Mouse (Mus musculus) liver, postnatal 0 days (tissue): ENCODE measurements around the gene Vmn2r51. TPM values are rescaled to one million over a fixed set of nuclear protein-coding genes. Genes with fewer than 3 reads are reported as not detected.
"Not testable (repeated sequence)": the region's sequence is repeated elsewhere in the genome, so short reads cannot be mapped to it uniquely, and the experiment has no call there.

Experiments
- ATAC-seq: fragments of 200-750 bp; cut with Nextera tagmentation; 2 replicates; pipeline ENCODE4 v1.8.0; 2017; ENCODE audit warnings: mild to moderate bottlenecking, moderate library complexity
- DNase-seq: peaks from one replicate; pipeline ENCODE4 v3.0.0-alpha.2; 2016
- H3K27ac ChIP-seq: fragments of 300-500 bp; sonication (generic); 2 replicates; pipeline ENCODE4 v1.5.1; 2014; ENCODE audit warnings: antibody characterized with exemption, moderate library complexity, mild to moderate bottlenecking, low read depth
- H3K27me3 ChIP-seq: fragments of 300-500 bp; sonication (generic); 2 replicates; pipeline ENCODE4 v1.6.1; 2014; ENCODE audit warnings: low read length, control low read depth, mixed read lengths; ENCODE audit not compliant: insufficient read depth
- H3K36me3 ChIP-seq: fragments of 300-500 bp; sonication (generic); replicated peaks from 2 replicates; pipeline ENCODE4 v1.6.1; 2014; ENCODE audit warnings: mild to moderate bottlenecking, control low read depth, low read length, moderate library complexity, mixed read lengths; ENCODE audit not compliant: insufficient read depth
- H3K4me1 ChIP-seq: fragments of 300-500 bp; sonication (generic); 2 replicates; pipeline ENCODE4 v1.6.1; 2014; ENCODE audit warnings: antibody characterized with exemption, mild to moderate bottlenecking, control low read depth; ENCODE audit not compliant: insufficient read depth
- H3K4me2 ChIP-seq: fragments of 300-500 bp; sonication (generic); 2 replicates; pipeline ENCODE4 v1.6.1; 2014; ENCODE audit warnings: low read depth, mild to moderate bottlenecking, low read length, moderate library complexity, mixed read lengths
- H3K4me3 ChIP-seq: fragments of 300-500 bp; sonication (generic); 2 replicates; pipeline ENCODE4 v1.5.1; 2014; ENCODE audit warnings: low read depth, low read length
- H3K9ac ChIP-seq: fragments of 300-500 bp; sonication (generic); replicated peaks from 2 replicates; pipeline ENCODE4 v1.6.1; 2014; ENCODE audit warnings: mild to moderate bottlenecking, moderate library complexity
- H3K9me3 ChIP-seq: fragments of 300-500 bp; sonication (generic); 2 replicates; pipeline ENCODE4 v1.6.1; 2016; ENCODE audit warnings: mild to moderate bottlenecking, control low read depth, low read length, mixed read lengths
- WGBS: fragments of 180-500 bp; shearing (Covaris S2); extraction: QIAGEN DNeasy Blood & Tissue Kit; methylation state at CpG from one replicate; pipeline ENCODE4 v1.1.7; 2014; ENCODE audit not compliant: insufficient replicate concordance; 5-methylcytosine and 5-hydroxymethylcytosine counted together
- polyA plus RNA-seq: library from polyadenylated mRNA; unstranded; fragments of >200 nt; fragmentation: Nextera tagmentation; extraction: Ambion mirVana; gene quantifications from 2 replicates; pipeline ENCODE4 v1.2.1, GENCODE M21; 2015

The Vmn2r51 gene
- not detected in 2 replicates for polyA plus RNA-seq

GRCm38 (mm10) chr7:10105641-10106040, at the start of gene Vmn2r51:
TSS of gene Vmn2r51 (minus strand) at chr7:10105741.
- not testable (repeated sequence) for H3K36me3 ChIP-seq, H3K4me3 ChIP-seq, H3K9me3 ChIP-seq, ATAC-seq, H3K4me2 ChIP-seq, H3K4me1 ChIP-seq, DNase-seq, H3K27ac ChIP-seq, H3K9ac ChIP-seq, H3K27me3 ChIP-seq
- 51% methylated on average over 1 of the region's 1 CpGs for WGBS

GRCm38 (mm10) chr7:10053196-10053595, 52.3 kb downstream of the Vmn2r51 start, which contains the start of gene Vmn2r50:
TSS of gene Vmn2r50 (minus strand) at chr7:10053296.
- H3K9ac ChIP-seq, H3K4me1 ChIP-seq, H3K27ac ChIP-seq, H3K9me3 ChIP-seq, DNase-seq, H3K4me3 ChIP-seq, H3K36me3 ChIP-seq, H3K4me2 ChIP-seq, ATAC-seq, H3K27me3 ChIP-seq: not testable (repeated sequence)

Other genes with a start within 250 kb of the Vmn2r51 start
- not detected in 2 replicates for gene Vmn2r48, start 152.2 kb downstream of the Vmn2r51 start, polyA plus RNA-seq
- gene Vmn2r49, start 113.5 kb downstream of the Vmn2r51 start, polyA plus RNA-seq: not detected in 2 replicates
- not detected in 2 replicates for gene Vmn2r50, start 52.4 kb downstream of the Vmn2r51 start, polyA plus RNA-seq
- gene Vmn2r52, start 70.8 kb upstream of the Vmn2r51 start, polyA plus RNA-seq: not detected in 2 replicates
- not detected in 2 replicates for gene Vmn1r66, start 172.3 kb upstream of the Vmn2r51 start, polyA plus RNA-seq